Mouse (Mus musculus): ENCODE results near the gene Neu1.
A peak's percentile ranks its signal among the peaks of the same experiment; 100 is the strongest.

The Neu1 gene

DNA sequence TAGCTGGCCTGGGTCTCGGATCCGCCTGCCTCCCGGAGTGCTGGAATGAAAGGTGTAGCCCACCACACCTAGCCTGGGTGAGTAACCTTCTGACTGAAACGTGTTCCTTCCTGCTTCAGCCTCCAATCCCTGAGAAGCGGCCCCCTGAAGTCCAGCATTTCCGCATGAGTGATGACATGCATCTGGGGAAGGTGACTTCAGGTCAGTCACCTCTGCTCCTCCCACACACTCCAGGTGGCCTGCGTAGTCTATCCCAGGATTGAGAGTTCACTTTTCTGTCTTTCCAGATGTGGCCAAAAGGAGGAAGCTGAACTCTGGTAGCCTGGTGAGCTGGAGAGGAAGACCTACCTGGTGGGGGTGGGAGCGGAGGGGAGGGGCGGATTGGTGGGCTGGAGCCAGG lies 28.2 kb upstream of the Neu1 start:
- no peak for DNase-seq (ENCODE audit: low spot score in 2 of 2)

DNA sequence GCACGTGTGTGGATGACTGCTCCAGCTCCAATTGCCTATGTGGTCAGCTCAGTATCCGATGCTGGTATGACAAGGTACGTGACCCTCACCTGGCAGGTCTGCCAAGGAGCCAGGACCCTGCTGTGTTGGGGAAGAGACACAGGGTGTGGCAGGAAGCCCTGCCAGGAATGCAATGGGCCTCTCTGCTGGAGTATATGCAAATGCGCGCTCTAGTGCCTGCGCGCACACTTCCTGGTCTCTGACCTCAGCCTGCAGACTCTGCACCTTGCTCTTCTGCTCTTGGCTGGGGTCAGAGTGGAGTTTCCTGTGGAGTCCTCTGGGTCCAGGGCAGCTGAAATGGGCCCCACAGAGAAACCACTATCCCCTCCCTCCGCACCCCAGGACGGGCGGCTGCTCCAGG lies 20.1 kb upstream of the Neu1 start:
- DNase-seq (ENCODE audit: low spot score in 2 of 2), result no peak

DNA sequence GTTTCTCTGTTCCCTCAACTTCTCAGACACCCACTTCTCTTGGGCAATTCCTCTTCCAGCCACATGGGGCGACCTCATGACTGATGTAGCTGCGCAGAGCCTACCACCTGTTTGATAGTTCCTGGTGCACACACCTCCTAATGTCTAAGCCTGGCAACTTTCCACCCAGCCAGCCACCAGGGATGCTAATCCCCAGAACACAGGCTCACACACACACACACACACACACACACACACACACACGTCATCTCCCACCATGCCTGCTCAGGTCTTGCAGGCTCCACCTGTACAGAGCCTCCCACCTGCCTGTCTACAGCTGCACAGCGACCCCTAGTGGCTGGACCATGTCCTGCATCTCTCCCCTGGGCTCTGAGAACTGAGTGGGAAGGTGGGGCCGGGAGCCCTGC lies 19.1 kb upstream of the Neu1 start:
- no peak for DNase-seq (ENCODE audit: low spot score in 2 of 2)

DNA sequence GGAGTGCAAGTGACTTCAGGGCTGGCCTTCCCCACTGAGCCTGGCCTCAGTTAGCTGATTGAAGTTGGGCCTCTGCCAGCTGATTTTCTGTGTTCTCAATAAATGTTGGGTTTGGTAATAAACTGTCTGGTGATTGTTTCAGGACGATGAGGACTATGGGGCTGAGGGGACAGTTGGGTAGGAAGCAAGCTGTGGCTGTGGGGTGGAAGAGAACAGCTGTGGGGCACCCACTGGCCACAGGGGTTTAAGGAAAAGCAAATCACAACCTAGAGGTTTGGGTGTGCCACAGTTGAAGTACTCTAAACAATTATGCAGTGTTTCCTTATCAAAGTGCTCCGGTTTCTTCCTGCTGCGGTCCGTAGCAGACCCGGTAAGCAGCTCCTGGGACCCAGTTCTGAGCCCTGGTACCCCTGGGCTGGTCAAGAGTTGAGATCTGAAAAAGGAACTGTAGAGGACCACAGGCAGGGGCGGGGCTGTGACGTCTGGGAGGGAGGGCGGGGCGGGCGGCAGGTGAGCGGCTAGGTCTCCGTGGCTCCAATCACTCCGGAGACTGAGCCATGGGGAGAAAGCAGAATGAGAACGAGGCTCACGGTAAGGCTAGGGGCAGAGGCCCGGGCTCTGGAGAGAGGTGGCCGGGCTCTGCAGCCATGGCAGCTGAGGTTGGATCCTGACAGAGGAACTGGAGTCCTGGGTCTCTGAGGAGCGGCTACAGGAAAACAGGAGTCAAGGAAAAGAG lies 17.0 kb upstream of the Neu1 start, which contains the start of gene Slc44a4:
Gene Slc44a4 (plus strand): TSS at position 537 of the 736 bp plus-strand sequence.
- DNase-seq (ENCODE audit: low spot score in 2 of 2), result no peak

DNA sequence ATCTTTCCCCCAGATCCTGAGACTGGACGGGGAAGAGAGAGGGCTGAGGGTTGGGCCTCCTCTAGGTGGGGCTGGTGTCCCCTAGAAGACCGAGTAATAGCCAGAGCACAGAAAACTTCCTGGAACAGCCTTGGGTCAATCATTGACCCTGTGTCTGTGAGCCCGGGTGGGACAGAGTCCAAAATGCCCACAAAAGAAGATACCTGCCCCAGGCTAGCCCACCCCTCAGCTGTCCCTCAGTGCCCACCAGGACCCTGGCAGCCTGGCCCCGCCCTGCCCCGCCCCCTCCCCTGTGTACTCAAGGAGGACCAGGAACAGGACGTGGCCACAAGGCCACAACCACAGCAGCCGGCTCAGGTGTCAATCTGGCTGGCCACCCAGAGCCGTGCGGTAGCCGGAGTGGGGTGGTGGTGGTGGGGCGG lies 15.6 kb upstream of the Neu1 start:
- DNase-seq (ENCODE audit: low spot score in 2 of 2), result no peak

DNA sequence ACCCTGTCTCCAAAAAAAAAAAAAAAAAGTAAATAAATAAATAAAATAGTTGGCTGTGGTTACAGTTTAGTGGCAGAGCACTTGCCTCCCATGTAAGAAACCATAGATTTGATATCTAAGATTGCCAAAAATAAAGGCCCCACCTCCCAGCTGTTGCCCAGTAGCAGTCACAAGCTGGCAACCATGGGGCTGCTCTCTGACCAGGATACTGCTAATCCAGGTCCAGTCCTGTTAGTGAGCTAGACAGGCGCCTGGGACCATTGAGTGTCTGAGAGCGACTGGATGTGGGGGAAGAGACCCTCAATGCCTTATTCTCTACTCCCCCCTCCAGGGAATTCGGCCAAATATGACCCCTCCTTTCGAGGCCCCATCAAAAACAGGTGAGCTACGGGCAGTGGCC lies 14.7 kb upstream of the Neu1 start:
- DNase-seq (ENCODE audit: low spot score in 2 of 2), result no peak

DNA sequence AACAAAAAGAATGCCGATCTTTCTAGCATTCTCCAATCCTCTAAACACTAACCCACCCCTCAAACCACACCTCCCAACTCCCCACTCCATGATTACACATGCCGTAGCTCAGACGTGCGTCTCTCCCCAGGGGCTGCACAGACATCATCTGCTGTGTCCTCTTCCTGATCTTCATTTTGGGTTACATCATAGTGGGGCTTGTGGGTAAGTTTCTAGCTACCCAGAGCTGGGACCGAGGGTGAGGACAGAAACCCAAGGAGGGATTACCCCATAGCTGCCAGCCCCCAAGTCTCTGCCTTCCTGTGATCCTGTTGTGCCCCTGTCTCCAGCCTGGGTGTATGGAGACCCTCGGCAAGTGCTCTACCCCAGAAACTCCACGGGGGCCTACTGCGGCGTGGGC lies 13.9 kb upstream of the Neu1 start:
- DNase-seq (ENCODE audit: low spot score in 2 of 2), result no peak

DNA sequence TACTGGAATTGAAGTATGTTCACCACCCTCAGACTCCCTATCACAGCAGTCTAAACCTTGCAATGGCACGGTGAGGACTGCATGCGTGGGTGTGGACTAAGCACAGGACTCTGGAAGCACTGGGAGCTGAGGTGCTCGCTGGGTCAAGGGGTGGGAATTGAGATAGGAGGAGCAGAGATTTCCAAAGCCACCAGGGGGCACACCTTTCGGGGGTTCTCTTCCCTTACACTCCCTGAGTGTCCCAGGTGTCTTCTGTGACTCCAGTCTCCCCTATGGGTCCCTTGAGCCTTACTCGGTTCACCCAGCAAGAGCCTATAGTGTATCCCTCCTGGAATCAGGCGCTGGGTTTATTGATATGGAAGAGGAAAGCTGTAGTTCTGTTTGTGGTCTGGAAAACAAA lies 8.1 kb upstream of the Neu1 start:
- DNase-seq (ENCODE audit: low spot score in 2 of 2), result no peak

DNA sequence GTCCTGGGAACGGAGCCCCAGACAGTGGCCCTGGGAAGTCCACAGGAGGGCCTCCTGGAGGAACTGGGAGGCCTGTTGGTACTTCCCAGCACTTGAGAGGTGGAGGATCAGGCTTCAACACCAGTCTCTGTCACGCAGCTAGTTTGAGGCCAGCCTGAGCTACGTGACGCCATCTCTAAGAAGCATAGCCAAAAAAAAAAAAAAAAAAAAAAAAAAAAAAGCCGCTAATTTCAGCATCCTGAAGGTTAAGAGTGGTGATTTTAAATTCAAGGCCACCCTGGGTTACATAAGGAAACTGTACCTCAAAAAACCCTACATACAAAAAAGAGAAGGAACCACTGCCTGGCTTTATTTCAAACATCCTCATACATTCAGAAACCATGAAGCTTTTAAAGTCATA lies 6.8 kb upstream of the Neu1 start:
- no peak for DNase-seq (ENCODE audit: low spot score in 2 of 2)

DNA sequence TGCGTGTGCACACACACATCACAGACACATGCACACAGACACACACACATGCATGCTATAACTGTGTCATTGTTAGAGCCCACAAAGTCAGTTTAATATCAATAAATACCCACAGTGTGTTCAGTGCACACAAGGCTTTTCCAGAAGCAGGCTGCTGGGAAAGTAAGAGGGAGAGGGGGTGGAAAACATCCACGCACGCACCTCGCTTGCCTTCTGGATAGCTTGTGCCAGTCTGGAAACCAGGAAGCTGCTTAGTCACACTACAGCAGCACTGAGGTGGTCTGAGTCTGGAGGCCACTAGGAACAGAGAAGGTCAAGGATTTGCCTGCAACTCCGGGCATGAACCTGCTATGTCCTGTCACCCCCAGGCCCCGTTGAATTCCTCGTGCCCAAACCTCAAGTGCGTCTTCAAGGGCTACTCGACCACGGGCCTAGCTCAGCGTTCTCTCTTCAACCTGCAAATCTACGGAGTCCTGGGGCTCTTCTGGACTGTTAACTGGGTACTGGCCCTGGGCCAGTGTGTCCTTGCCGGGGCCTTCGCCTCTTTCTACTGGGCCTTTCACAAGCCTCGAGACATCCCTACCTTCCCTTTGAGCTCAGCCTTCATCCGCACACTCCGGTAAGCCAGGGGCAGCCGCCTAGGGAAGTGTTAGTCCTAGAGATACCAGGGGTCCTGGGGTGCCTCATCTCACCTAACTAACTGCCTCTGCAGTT lies 3.6 kb upstream of the Neu1 start:
- peak; percentile 29 to 36 for DNase-seq (ENCODE audit: low spot score in 2 of 2)

DNA sequence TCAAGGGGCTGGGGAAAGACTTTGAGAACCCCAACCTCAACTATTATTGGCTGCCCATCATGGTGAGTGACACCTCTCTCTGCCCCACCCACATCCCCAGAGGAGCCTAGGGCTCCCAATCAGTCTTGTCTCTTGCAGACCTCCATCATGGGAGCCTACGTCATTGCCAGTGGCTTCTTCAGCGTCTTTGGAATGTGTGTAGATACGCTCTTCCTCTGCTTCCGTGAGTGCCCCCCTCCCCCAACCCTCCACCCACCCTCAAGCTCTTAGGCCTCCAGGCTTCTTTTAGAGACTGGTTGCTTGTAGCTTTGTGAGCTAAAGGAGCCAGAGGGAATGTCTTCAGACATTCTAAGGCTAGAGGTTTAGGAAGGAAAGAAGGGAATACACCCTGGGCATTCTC lies 2.2 kb upstream of the Neu1 start:
- DNase-seq (ENCODE audit: low spot score in 2 of 2), result no peak

DNA sequence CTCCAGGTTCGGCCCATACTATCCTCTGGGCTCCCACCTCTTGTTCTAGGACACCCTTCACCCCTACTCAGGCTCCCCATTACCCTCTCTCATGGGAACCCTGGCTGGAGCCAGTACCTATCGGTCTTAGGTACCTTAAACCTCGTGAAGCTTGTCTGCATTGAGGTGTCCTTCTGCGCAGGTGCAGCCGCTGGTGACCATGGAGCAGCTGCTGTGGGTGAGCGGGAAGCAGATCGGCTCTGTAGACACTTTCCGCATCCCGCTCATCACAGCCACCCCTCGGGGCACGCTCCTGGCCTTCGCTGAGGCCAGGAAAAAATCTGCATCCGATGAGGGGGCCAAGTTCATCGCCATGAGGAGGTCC lies 664 bp downstream of the Neu1 start:
- DNase-seq (ENCODE audit: low spot score in 2 of 2), result peak; percentile 31 to 33

DNA sequence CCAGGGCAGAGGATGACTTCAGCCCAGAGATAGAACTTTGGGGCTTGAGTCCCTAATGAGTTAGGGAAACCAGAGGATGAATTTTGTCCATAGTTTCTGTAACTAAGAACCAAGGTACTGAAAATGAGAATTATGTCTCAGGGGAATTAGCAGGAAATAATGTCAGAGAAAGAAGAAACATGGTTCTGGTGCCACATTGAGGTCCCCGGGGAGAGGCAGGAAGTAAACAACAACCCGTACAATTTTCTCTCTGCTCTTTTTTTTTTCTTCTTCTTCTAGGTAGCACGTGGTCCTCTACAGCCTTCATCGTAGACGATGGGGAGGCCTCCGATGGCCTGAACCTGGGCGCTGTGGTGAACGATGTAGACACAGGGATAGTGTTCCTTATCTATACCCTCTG lies 1.2 kb downstream of the Neu1 start:
- DNase-seq (ENCODE audit: low spot score in 2 of 2), result no peak

DNA sequence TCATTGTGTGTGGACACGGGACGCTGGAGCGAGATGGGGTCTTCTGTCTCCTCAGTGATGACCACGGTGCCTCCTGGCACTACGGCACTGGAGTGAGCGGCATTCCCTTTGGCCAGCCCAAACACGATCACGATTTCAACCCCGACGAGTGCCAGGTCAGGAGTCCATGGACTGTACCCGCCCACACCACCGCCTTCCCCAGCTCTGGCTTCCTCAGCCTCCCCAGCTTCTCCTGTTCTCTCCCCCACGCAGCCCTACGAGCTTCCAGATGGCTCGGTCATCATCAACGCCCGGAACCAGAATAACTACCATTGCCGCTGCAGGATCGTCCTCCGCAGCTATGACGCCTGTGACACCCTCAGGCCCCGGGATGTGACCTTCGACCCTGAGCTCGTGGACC lies 3.0 kb downstream of the Neu1 start:
- DNase-seq (ENCODE audit: low spot score in 2 of 2), result no peak

DNA sequence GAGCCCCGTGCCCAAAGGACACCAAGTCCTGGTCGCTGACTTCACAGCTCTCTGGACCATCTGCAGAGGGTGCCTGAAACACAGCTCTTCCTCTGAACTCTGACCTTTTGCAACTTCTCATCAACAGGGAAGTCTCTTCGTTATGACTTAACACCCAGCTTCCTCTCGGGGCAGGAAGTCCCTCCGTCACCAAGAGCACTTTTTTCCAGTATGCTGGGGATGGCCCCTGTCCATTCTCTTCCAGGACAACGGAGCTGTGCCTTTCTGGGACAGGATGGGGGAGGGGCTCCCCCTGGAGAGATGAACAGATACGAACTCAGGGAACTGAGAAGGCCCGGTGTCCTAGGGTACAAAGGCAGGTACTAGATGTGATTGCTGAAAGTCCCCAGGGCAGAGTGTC lies 3.8 kb downstream of the Neu1 start:
- DNase-seq (ENCODE audit: low spot score in 2 of 2), result no peak

DNA sequence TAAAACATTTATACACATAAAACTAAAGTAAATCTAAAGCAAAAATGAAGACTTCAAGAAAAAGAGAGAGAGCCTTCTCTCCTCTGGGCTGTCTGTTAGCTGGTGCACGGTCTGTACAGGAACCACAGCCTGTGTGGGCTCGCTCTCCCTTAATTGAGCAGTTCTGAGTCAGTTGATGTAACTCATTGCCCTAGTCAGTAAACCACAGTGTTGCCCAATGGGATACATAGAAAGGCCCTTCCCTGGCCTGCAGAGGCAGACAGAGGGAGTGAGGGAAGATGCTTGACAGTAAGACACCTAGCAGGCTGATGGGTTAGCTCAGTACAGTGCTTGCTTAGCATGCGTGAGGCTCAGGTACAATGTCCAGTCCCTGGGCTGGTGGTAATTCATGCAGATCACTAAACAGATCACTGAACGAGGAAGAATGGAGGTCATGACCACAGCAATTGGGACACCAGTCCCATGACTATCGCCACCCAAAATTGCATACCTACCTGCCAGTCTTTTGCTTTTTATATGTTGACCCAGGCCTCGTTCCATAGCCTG lies 7.0 kb downstream of the Neu1 start:
- no peak for DNase-seq (ENCODE audit: low spot score in 2 of 2)

DNA sequence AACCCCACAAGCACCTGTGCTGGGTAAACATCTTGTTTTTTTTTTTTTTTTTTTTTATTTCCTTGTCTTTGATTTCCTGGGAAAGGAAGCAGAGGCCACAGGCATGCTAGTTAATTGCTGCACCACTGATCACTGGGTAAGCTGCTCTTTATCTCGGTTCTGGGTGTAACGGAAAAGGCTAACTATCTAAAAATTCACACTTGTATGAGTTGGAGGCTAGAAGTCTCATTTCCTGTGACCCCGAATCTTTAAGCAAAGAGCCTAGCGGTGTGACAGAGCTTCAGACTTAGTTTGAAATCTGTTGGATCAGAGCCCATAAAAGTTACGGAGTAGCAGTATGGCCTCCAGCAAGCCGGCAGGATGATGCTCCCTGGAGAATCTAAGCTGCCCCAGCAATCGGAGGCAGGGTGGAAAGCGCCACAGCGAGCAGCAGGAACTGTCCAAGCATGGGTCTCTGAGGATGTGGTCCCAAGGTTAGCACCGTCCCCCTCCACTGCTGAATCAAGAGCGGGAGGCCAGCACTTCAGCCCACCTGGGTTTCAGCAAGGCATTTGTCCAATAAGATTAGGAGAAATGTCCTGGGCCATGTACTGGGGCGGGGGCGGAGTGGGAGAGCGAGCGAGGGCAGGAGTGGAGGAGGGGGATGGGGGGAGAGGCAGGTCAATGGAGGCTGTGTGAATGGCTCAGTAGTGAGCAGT lies 10.4 kb downstream of the Neu1 start:
- DNase-seq (ENCODE audit: low spot score in 2 of 2), result no peak

DNA sequence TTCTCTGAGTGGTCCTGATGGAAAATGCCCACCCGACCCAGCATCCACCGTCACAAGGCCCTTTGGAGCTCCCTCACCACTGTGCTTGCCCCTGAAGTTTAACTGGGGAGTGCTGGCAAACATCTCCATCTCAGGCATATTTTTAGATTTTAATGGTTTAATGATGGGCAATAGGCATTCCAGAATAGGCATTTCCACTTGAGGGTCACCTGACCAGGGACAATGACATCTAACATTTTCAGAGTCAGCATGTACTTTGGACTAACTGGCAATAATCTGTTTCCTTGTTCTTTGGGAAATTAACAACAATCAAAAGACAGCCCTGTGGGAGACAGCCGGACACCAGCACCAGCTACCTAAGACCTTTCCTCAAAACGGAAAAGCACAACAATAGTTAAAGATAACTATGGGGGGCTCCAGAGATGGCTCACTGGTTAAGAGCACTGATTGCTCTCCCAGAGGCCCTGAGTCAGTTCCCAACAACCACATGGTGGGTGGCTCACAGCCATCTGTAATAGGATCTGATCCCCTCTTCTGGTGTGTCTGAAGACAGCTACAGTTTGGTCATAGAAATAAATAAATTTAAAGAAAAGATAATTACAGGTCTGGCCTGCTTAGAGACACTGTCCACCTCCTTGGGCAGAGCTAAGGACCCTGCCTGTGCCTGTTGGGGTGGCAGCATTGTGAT lies 12.2 kb downstream of the Neu1 start:
- no peak for DNase-seq (ENCODE audit: low spot score in 2 of 2)

DNA sequence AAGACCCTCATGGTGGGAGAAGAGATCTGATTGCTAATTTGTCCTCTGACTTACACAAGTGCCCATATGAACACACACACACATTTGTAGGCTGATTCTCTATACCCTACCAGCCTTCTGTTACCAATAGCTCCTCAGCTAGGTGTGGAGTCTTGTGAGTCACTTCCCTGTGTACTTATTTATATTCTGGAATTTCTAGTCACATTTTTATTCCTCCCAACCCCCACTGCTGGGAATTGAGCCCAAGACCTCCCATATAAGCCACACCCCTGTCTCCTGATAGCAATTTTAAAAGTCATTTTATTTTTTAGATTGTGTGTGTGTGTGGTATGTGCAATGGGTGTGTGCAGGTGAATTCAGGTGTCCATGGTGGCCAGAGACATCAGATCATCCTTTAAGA lies 13.3 kb downstream of the Neu1 start:
- DNase-seq (ENCODE audit: low spot score in 2 of 2), result no peak

DNA sequence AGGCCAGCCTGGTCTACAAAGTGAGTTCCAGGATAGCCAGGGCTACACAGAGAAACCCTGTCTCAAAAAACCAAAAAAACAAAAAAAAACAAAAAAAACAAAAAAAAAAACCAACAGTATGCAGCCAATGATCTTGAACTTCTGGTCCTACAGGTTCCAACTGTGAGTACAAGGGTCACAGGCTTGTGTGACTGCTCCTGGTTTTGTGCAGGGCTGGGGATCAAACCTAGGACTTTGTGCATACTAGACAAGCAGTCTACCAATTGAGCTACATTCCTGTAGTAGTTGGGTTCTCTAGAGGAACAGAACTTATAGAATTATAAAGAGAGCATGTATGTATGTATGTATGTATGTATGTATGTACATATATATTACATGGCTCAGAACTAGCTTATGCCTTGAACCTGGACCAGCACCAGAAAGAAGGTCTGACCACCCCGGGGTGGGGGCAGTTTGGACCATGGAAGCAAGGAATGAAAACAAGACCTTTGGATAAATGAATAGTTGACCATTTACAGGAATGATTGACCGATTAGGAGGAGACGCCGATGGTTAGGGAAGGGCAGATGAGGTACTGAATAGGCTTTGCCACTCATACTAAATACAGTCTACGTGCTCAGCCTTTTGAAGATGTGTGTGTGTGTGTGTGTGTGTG lies 15.6 kb downstream of the Neu1 start:
- no peak for DNase-seq (ENCODE audit: low spot score in 2 of 2)

DNA sequence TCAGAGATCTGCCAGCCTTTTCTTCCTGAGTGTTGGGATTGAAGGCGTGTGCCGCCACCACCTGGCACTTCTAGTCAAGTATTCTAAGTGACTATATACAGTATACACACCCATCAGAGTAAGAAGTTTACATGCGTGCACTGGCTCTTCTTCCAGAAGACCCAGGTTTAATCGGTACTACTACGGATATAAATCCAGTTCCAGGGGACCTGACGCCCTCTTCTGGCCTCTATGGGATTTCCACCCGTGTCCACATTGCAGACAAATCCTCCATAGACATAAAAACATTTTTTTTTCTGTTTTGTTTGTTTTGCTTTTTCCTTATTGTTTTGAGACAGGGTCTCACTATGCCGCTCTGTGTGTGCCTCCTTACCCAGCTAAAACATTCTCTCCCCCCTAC lies 16.6 kb downstream of the Neu1 start:
- no peak for DNase-seq (ENCODE audit: low spot score in 2 of 2)

Measured in right cerebral cortex, postnatal 36 days (tissue).